Mouse (Mus musculus) yolk sac, embryonic 10.5 days (tissue): ENCODE results near the gene Ddr1.
A peak's percentile ranks its signal among the peaks of the same experiment; 100 is the strongest.

Experiments
- DNase-seq: peaks from one replicate; pipeline ENCODE4 v3.0.0-alpha.2; 2017; ENCODE audit warnings: low spot score

Gene Ddr1

DNA sequence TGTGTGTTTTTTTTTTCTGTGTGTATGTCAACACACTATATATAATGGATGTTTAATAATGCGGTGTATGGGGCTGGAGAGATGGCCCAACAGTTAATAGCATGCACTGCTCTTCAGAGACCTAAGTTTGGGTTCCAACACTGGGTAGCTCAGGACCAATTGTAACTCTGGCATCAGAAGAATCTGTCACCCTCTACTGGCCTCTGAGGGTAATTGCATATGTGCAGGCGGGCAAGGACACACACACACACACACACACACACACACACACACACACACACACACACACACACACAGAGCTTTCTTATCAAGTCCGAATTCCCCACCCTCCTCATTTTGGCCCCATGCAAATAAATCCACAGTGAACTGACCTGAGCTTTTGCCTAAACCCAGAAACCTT lies 69.2 kb downstream of the Ddr1 start:
- DNase-seq = no peak

- peak; percentile 40 for DNase-seq
These were observed 70.4 kb downstream of the Ddr1 start for GRCm38 (mm10) chr17:35633992-35634391.
